Mouse (Mus musculus): ENCODE data around the gene Itga6. TPM values are rescaled to one million over a fixed set of nuclear protein-coding genes. Genes with fewer than 3 reads are reported as not detected.

Gene Itga6
- polyA plus RNA-seq, 1 experiment, result 33.1 TPM

DNA sequence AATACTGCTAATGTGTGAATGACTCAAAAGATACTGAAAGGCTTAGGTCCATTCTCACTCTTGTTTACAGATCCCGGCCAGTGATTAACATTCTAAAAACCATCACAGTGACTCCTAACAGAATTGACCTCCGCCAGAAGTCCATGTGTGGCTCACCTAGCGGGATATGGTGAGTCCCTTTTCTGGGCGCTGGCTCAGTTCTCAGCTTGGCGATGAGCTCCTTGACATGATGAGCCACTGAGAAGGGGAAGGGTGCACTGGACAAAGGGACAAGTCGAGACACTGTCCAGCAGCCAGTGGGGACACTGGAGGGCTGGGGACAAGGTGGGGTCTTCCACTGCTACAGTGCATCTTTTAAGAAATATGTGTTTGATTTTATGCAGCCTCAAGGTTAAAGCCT, 88.2 kb downstream of the Itga6 start:
- Histone ChIP-seq H3K79me2 (ENCODE audit: control insufficient read depth, insufficient read depth) (no peaks in the 10 kb centered on the region), H3ac (ENCODE audit: control insufficient read depth, insufficient read length, low read depth) (no peak overlapping the region), H3K27me3 (ENCODE audit: control insufficient read depth, insufficient read depth, insufficient read length) (no peaks in the 10 kb centered on the region), H3K79me3 (ENCODE audit: low read depth) (no peaks in the 10 kb centered on the region), H3K36me3 (ENCODE audit: control insufficient read depth, insufficient read depth) (peaks cover 14% of the 10 kb centered on the region), H3K4me3 (ENCODE audit: insufficient read depth, poor library complexity, severe bottlenecking) (no peak overlapping the region)
- TF ChIP-seq MYOG (IDR thresholded peaks at IDR 0.05; ENCODE audit: control insufficient read depth, extremely low read depth, insufficient read length) (no peak), FOSL1 (IDR thresholded peaks at IDR 0.05; ENCODE audit: insufficient read depth, low read length, poor library complexity, severe bottlenecking) (no peak), MAX (IDR thresholded peaks at IDR 0.05) (no peak), MYOD1 (IDR thresholded peaks at IDR 0.05; ENCODE audit: control insufficient read depth, insufficient read length, low read depth) (no peak), CTCF (IDR thresholded peaks at IDR 0.05; ENCODE audit: control insufficient read depth, insufficient read depth, insufficient read length) (no peak), USF1 (IDR thresholded peaks at IDR 0.05; ENCODE audit: low read depth) (no peak), CEBPB (IDR thresholded peaks at IDR 0.05; ENCODE audit: low read depth) (no peak)

- Histone ChIP-seq H3K79me2 (ENCODE audit: control insufficient read depth, insufficient read depth) (no peaks in the 10 kb centered on the region), H3K4me3 (ENCODE audit: insufficient read depth, poor library complexity, severe bottlenecking) (no peak overlapping the region), H3K36me3 (ENCODE audit: control insufficient read depth, insufficient read depth) (peaks cover 16% of the 10 kb centered on the region), H3ac (ENCODE audit: control insufficient read depth, insufficient read length, low read depth) (no peak overlapping the region), H3K79me3 (ENCODE audit: low read depth) (no peaks in the 10 kb centered on the region), H3K27me3 (ENCODE audit: control insufficient read depth, insufficient read depth, insufficient read length) (no peaks in the 10 kb centered on the region)
- TF ChIP-seq MYOD1 (IDR thresholded peaks at IDR 0.05; ENCODE audit: control insufficient read depth, insufficient read length, low read depth) (no peak), CEBPB (IDR thresholded peaks at IDR 0.05; ENCODE audit: low read depth) (no peak), CTCF (IDR thresholded peaks at IDR 0.05; ENCODE audit: control insufficient read depth, insufficient read depth, insufficient read length) (no peak), USF1 (IDR thresholded peaks at IDR 0.05; ENCODE audit: low read depth) (no peak), MYOG (IDR thresholded peaks at IDR 0.05; ENCODE audit: control insufficient read depth, extremely low read depth, insufficient read length) (no peak), MAX (IDR thresholded peaks at IDR 0.05) (no peak), FOSL1 (IDR thresholded peaks at IDR 0.05; ENCODE audit: insufficient read depth, low read length, poor library complexity, severe bottlenecking) (no peak)
These were observed 89.0 kb downstream of the Itga6 start for GRCm38 (mm10) chr2:71834371-71834770.

DNA sequence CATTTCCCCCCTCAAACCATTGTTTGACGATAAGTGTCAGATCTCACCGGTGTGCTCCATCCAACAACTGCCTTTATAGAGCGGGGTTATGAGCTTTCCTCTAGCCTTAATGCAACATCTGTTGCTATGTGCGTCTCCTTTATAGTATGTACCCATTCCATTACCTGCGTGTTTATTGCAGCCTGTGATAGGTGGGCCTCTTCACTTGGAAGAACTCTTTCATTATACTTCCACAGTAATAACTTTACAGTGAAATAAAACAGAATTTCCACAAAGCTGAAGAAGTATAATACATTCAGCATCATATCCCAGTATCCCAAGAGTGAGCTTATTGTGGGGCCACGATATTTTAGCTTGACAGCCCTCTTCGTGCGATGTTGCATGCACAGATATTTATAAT, 90.1 kb downstream of the Itga6 start:
- Histone ChIP-seq H3K36me3 (ENCODE audit: control insufficient read depth, insufficient read depth) (peaks cover 16% of the 10 kb centered on the region), H3K4me3 (ENCODE audit: insufficient read depth, poor library complexity, severe bottlenecking) (no peak overlapping the region), H3ac (ENCODE audit: control insufficient read depth, insufficient read length, low read depth) (no peak overlapping the region), H3K79me2 (ENCODE audit: control insufficient read depth, insufficient read depth) (no peaks in the 10 kb centered on the region), H3K79me3 (ENCODE audit: low read depth) (no peaks in the 10 kb centered on the region), H3K27me3 (ENCODE audit: control insufficient read depth, insufficient read depth, insufficient read length) (no peaks in the 10 kb centered on the region)
- TF ChIP-seq MAX (IDR thresholded peaks at IDR 0.05) (no peak), MYOD1 (IDR thresholded peaks at IDR 0.05; ENCODE audit: control insufficient read depth, insufficient read length, low read depth) (no peak), FOSL1 (IDR thresholded peaks at IDR 0.05; ENCODE audit: insufficient read depth, low read length, poor library complexity, severe bottlenecking) (no peak), USF1 (IDR thresholded peaks at IDR 0.05; ENCODE audit: low read depth) (no peak), MYOG (IDR thresholded peaks at IDR 0.05; ENCODE audit: control insufficient read depth, extremely low read depth, insufficient read length) (no peak), CTCF (IDR thresholded peaks at IDR 0.05; ENCODE audit: control insufficient read depth, insufficient read depth, insufficient read length) (no peak), CEBPB (IDR thresholded peaks at IDR 0.05; ENCODE audit: low read depth) (no peak)

GRCm38 (mm10) chr2:71836232-71836631, 90.8 kb downstream of the Itga6 start:
- H3K79me2 ChIP-seq (ENCODE audit: control insufficient read depth, insufficient read depth), result no peaks in the 10 kb centered on the region
- H3K79me3 ChIP-seq (ENCODE audit: low read depth), result no peaks in the 10 kb centered on the region
- no peak overlapping the region for H3ac ChIP-seq (ENCODE audit: control insufficient read depth, insufficient read length, low read depth)
- no peak overlapping the region for H3K4me3 ChIP-seq (ENCODE audit: insufficient read depth, poor library complexity, severe bottlenecking)
- H3K36me3 ChIP-seq (ENCODE audit: control insufficient read depth, insufficient read depth), result peaks cover 16% of the 10 kb centered on the region
- H3K27me3 ChIP-seq (ENCODE audit: control insufficient read depth, insufficient read depth, insufficient read length), result no peaks in the 10 kb centered on the region
- no peak for TF ChIP-seq CTCF (IDR thresholded peaks at IDR 0.05; ENCODE audit: control insufficient read depth, insufficient read depth, insufficient read length)
- no peak for TF ChIP-seq MAX (IDR thresholded peaks at IDR 0.05)
- TF ChIP-seq MYOD1 (IDR thresholded peaks at IDR 0.05; ENCODE audit: control insufficient read depth, insufficient read length, low read depth), result no peak
- no peak for TF ChIP-seq CEBPB (IDR thresholded peaks at IDR 0.05; ENCODE audit: low read depth)
- no peak for TF ChIP-seq FOSL1 (IDR thresholded peaks at IDR 0.05; ENCODE audit: insufficient read depth, low read length, poor library complexity, severe bottlenecking)
- TF ChIP-seq USF1 (IDR thresholded peaks at IDR 0.05; ENCODE audit: low read depth), result no peak
- no peak for TF ChIP-seq MYOG (IDR thresholded peaks at IDR 0.05; ENCODE audit: control insufficient read depth, extremely low read depth, insufficient read length)

DNA sequence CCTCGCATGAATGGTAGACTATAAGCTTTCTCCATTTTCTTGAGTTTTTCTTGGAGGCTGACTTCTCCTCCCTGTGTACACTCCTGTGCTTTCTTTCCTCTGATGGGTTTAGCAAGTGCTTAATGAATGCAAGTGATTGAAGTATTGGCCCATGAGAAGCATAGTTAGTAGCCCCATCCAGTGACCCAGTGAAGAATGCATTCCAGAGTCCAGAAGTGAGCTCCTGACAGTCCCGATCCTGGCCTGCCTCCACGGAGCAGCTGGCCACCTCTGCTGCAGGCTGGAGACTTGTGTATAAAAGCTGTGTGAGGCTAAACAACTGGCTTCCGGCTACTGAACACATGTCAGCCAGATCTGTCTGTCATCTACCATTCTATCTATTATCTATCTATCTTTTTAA, 91.8 kb downstream of the Itga6 start:
- peaks cover 15% of the 10 kb centered on the region for H3K36me3 ChIP-seq (ENCODE audit: control insufficient read depth, insufficient read depth)
- H3K27me3 ChIP-seq (ENCODE audit: control insufficient read depth, insufficient read depth, insufficient read length), result no peaks in the 10 kb centered on the region
- no peak overlapping the region for H3ac ChIP-seq (ENCODE audit: control insufficient read depth, insufficient read length, low read depth)
- TF ChIP-seq MYOG (IDR thresholded peaks at IDR 0.05; ENCODE audit: control insufficient read depth, extremely low read depth, insufficient read length) (no peak), MYOD1 (IDR thresholded peaks at IDR 0.05; ENCODE audit: control insufficient read depth, insufficient read length, low read depth) (no peak), CEBPB (IDR thresholded peaks at IDR 0.05; ENCODE audit: low read depth) (no peak), CTCF (IDR thresholded peaks at IDR 0.05; ENCODE audit: control insufficient read depth, insufficient read depth, insufficient read length) (no peak), MAX (IDR thresholded peaks at IDR 0.05) (no peak), FOSL1 (IDR thresholded peaks at IDR 0.05; ENCODE audit: insufficient read depth, low read length, poor library complexity, severe bottlenecking) (no peak), USF1 (IDR thresholded peaks at IDR 0.05; ENCODE audit: low read depth) (no peak)
- H3K79me3 ChIP-seq (ENCODE audit: low read depth), result no peaks in the 10 kb centered on the region
- H3K4me3 ChIP-seq (ENCODE audit: insufficient read depth, poor library complexity, severe bottlenecking), result no peak overlapping the region
- H3K79me2 ChIP-seq (ENCODE audit: control insufficient read depth, insufficient read depth), result no peaks in the 10 kb centered on the region

- Histone ChIP-seq H3K4me3 (ENCODE audit: insufficient read depth, poor library complexity, severe bottlenecking) (no peak overlapping the region), H3ac (ENCODE audit: control insufficient read depth, insufficient read length, low read depth) (no peak overlapping the region), H3K27me3 (ENCODE audit: control insufficient read depth, insufficient read depth, insufficient read length) (no peaks in the 10 kb centered on the region), H3K79me3 (ENCODE audit: low read depth) (no peaks in the 10 kb centered on the region), H3K36me3 (ENCODE audit: control insufficient read depth, insufficient read depth) (peaks cover 18% of the 10 kb centered on the region), H3K79me2 (ENCODE audit: control insufficient read depth, insufficient read depth) (no peaks in the 10 kb centered on the region)
- TF ChIP-seq CTCF (IDR thresholded peaks at IDR 0.05; ENCODE audit: control insufficient read depth, insufficient read depth, insufficient read length), result no peak
- no peak for TF ChIP-seq MAX (IDR thresholded peaks at IDR 0.05)
- no peak for TF ChIP-seq USF1 (IDR thresholded peaks at IDR 0.05; ENCODE audit: low read depth)
These were observed 92.4 kb downstream of the Itga6 start for GRCm38 (mm10) chr2:71837791-71838190.

All from C2C12 (cell line).